Mouse (Mus musculus): Measurements from ENCODE around the gene Prim2.

DNA sequence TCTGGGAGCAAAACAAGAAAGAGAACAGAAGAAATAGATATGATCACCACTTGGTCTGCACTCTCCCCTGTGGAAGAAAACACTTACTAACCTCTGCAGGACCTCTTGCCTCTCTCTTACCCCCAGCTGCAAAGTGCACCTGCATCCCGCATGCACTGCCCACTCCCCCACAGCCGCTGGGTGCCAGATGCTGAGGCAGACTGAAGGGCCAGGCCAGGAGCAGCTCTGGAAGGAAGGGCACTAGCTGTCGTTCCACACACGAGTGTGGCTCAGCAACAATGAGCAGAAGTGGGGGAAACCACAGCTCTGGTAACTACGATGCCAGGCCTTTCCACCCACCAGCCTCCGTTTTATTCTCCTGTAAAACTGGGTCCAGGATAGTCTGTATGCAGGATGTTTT, 105.6 kb downstream of the Prim2 start:
- TF ChIP-seq CTCF (IDR thresholded peaks at IDR 0.05; ENCODE audit: low read depth) = no peak
- no peak for TF ChIP-seq EP300 (IDR thresholded peaks at IDR 0.05; ENCODE audit: low read depth)

Measured in liver, postnatal 0 days (tissue).